Mouse (Mus musculus): ENCODE measurements around the gene Enho. TPM values are rescaled to one million over a fixed set of nuclear protein-coding genes. Genes with fewer than 3 reads are reported as not detected.

The Enho gene
- polyA plus RNA-seq, 1 experiment from 2014 or later = 115 TPM

DNA sequence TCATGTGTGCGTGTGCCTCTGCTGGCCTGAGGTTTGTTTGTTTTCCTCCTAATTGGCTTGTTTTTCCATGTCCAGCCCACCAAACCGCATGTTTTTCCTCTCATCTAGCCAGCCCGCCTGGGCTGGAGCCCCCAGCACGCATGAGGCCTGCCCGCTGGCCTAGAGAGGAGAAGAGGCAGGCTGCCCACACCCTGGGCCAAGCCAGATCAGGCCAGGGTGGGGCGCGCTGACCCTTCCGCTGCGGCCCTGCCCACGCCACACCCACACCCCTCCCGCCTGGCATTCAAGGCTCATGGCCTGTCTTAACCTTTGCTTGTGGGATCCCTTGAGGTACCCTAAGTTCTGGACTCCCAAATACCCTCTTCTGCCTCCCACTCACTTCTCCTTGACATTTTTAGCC is 26.5 kb upstream of the Enho start:
- 85% methylated on average over 11 of the region's 11 CpGs for WGBS
- Histone ChIP-seq H3K4me1 (ENCODE audit: control insufficient read depth, insufficient read depth, low read depth, low read length) (peaks cover 22% of the 10 kb centered on the region), H3K4me3 (ENCODE audit: low read length) (no peak overlapping the region), H3K4me2 (ENCODE audit: low read length) (no peak overlapping the region), H3K9ac (ENCODE audit: low read depth, low read length) (no peak overlapping the region), H3K27ac (ENCODE audit: low read depth, low read length) (no peak overlapping the region), H3K9me3 (ENCODE audit: control insufficient read depth, low read length) (no peaks in the 10 kb centered on the region), H3K27me3 (replicated peaks; ENCODE audit: control insufficient read depth, insufficient read depth, low read length) (no peaks in the 10 kb centered on the region), H3K36me3 (ENCODE audit: control insufficient read depth, insufficient read depth, low read length) (no peaks in the 10 kb centered on the region)
- ATAC-seq = no peak

DNA sequence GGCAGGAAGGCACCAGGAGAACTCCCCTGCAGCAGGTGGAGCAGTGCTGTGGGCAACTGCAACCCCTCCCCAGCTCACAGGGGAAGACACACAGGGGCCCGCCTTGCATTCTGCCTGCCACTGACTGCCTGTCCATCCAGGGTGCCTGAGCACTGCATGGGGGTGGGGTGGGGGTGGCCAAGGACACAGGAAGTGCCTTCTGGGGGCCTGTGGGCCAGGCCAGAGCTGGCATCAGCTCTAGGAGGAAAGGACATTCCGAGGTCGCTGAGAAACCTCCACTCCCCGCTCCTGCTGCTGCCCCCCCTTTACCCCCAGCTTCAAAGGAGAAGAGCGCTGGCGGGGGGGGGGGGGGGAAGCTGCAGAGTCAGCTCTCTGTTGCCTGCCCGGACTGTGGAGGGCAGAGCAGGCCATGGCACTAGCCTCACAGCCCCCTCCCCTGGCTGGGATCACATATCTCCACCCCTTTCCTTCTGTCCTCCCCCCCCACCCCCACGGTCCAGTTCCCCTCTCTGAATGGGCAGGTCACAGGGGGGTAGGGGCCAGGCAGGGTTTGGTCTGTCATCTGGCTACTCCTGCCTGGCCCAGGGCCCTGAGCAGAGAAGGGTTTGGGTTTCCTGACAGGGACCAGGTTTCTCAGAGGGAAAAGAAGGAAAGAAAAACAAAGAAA is 25.0 kb upstream of the Enho start:
- Histone ChIP-seq H3K9me3 (ENCODE audit: control insufficient read depth, low read length) (no peaks in the 10 kb centered on the region), H3K9ac (ENCODE audit: low read depth, low read length) (peak overlapping the region; percentile 41), H3K27ac (ENCODE audit: low read depth, low read length) (no peak overlapping the region), H3K27me3 (replicated peaks; ENCODE audit: control insufficient read depth, insufficient read depth, low read length) (no peaks in the 10 kb centered on the region), H3K36me3 (ENCODE audit: control insufficient read depth, insufficient read depth, low read length) (no peaks in the 10 kb centered on the region), H3K4me2 (ENCODE audit: low read length) (no peak overlapping the region), H3K4me1 (ENCODE audit: control insufficient read depth, insufficient read depth, low read depth, low read length) (peaks cover 21% of the 10 kb centered on the region), H3K4me3 (ENCODE audit: low read length) (no peak overlapping the region)
- no peak for ATAC-seq
- WGBS = 8% methylated on average over 3 of the region's 8 CpGs

GRCm38 (mm10) chr4:41664533-41664932 is 24.4 kb upstream of the Enho start:
- Histone ChIP-seq H3K9me3 (ENCODE audit: control insufficient read depth, low read length) (no peaks in the 10 kb centered on the region), H3K4me1 (ENCODE audit: control insufficient read depth, insufficient read depth, low read depth, low read length) (peaks cover 21% of the 10 kb centered on the region), H3K9ac (ENCODE audit: low read depth, low read length) (no peak overlapping the region), H3K27ac (ENCODE audit: low read depth, low read length) (no peak overlapping the region), H3K36me3 (ENCODE audit: control insufficient read depth, insufficient read depth, low read length) (no peaks in the 10 kb centered on the region), H3K4me2 (ENCODE audit: low read length) (no peak overlapping the region), H3K27me3 (replicated peaks; ENCODE audit: control insufficient read depth, insufficient read depth, low read length) (no peaks in the 10 kb centered on the region), H3K4me3 (ENCODE audit: low read length) (no peak overlapping the region)
- no peak for ATAC-seq
- 53% methylated on average over 7 of the region's 7 CpGs for WGBS

- WGBS = 31% methylated on average over 9 of the region's 9 CpGs
- Histone ChIP-seq H3K27ac (ENCODE audit: low read depth, low read length) (no peak overlapping the region), H3K9me3 (ENCODE audit: control insufficient read depth, low read length) (no peaks in the 10 kb centered on the region), H3K4me3 (ENCODE audit: low read length) (no peak overlapping the region), H3K4me2 (ENCODE audit: low read length) (no peak overlapping the region), H3K36me3 (ENCODE audit: control insufficient read depth, insufficient read depth, low read length) (no peaks in the 10 kb centered on the region), H3K9ac (ENCODE audit: low read depth, low read length) (no peak overlapping the region; the same call in 1 of the 2 replicates), H3K4me1 (ENCODE audit: control insufficient read depth, insufficient read depth, low read depth, low read length) (peaks cover 24% of the 10 kb centered on the region), H3K27me3 (replicated peaks; ENCODE audit: control insufficient read depth, insufficient read depth, low read length) (no peaks in the 10 kb centered on the region)
- no peak for ATAC-seq
Measured at GRCm38 (mm10) chr4:41663614-41664013, 23.5 kb upstream of the Enho start.

DNA sequence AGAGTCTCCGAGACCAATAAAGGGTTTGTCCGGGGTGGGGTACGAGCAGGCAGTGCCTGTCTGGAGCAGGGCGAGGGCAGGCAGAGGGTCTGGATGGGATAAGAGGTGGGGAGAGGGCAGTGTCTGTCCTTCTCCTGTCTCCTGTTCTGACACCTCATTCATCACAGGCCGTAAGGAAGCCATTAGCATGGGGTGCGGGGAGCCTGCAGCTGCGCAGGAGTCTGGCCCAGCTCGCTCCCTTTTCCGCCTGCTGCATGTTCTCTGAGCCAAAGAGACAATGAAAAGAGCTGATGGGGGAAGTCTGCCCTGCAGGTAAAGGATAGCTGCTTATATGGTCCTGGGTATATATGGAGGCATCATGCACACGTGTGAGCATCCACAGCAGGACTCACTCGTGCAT is 22.6 kb upstream of the Enho start:
- no peaks in the 10 kb centered on the region for H3K27me3 ChIP-seq (replicated peaks; ENCODE audit: control insufficient read depth, insufficient read depth, low read length)
- H3K4me1 ChIP-seq (ENCODE audit: control insufficient read depth, insufficient read depth, low read depth, low read length) = peaks cover 24% of the 10 kb centered on the region
- no peak overlapping the region for H3K4me2 ChIP-seq (ENCODE audit: low read length)
- WGBS = 50% methylated on average over 11 of the region's 11 CpGs
- H3K4me3 ChIP-seq (ENCODE audit: low read length) = no peak overlapping the region
- no peaks in the 10 kb centered on the region for H3K36me3 ChIP-seq (ENCODE audit: control insufficient read depth, insufficient read depth, low read length)
- no peak overlapping the region for H3K9ac ChIP-seq (ENCODE audit: low read depth, low read length)
- no peak for ATAC-seq
- H3K9me3 ChIP-seq (ENCODE audit: control insufficient read depth, low read length) = no peaks in the 10 kb centered on the region
- no peak overlapping the region for H3K27ac ChIP-seq (ENCODE audit: low read depth, low read length)

- Histone ChIP-seq H3K4me3 (ENCODE audit: low read length) (no peak overlapping the region), H3K36me3 (ENCODE audit: control insufficient read depth, insufficient read depth, low read length) (no peaks in the 10 kb centered on the region), H3K9me3 (ENCODE audit: control insufficient read depth, low read length) (no peaks in the 10 kb centered on the region), H3K27me3 (replicated peaks; ENCODE audit: control insufficient read depth, insufficient read depth, low read length) (no peaks in the 10 kb centered on the region), H3K4me2 (ENCODE audit: low read length) (no peak overlapping the region), H3K4me1 (ENCODE audit: control insufficient read depth, insufficient read depth, low read depth, low read length) (peaks cover 24% of the 10 kb centered on the region), H3K9ac (ENCODE audit: low read depth, low read length) (no peak overlapping the region), H3K27ac (ENCODE audit: low read depth, low read length) (no peak overlapping the region)
- peak; percentile 6; the same call in 1 of the 2 replicates for ATAC-seq
- WGBS = 19% methylated on average over 11 of the region's 11 CpGs
Measured at GRCm38 (mm10) chr4:41660851-41661430, 20.8 kb upstream of the Enho start.

DNA sequence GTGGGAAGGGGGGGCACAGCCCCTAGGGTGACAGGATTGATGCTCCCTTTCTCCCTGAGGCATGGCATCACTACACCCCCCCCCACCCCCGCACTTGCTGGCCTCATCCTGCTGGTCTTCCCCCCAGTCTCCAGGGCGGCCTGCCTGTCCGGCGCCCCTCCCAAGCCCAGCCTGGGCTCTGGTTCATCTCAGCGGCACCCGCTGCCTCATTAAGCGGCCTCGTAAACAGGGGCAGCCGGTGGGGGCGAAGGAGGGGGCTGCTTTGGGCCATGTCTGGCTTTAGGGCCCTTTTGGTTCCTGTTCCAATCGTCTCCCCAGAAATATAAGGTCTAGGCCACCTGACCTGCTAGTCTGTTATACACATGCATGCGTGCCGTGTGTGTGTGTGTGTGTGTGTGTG is 19.4 kb upstream of the Enho start:
- Histone ChIP-seq H3K4me2 (ENCODE audit: low read length) (no peak overlapping the region), H3K36me3 (ENCODE audit: control insufficient read depth, insufficient read depth, low read length) (no peaks in the 10 kb centered on the region), H3K9ac (ENCODE audit: low read depth, low read length) (no peak overlapping the region), H3K9me3 (ENCODE audit: control insufficient read depth, low read length) (no peaks in the 10 kb centered on the region), H3K27me3 (replicated peaks; ENCODE audit: control insufficient read depth, insufficient read depth, low read length) (no peaks in the 10 kb centered on the region), H3K27ac (ENCODE audit: low read depth, low read length) (no peak overlapping the region), H3K4me1 (ENCODE audit: control insufficient read depth, insufficient read depth, low read depth, low read length) (peaks cover 16% of the 10 kb centered on the region), H3K4me3 (ENCODE audit: low read length) (no peak overlapping the region)
- WGBS = 55% methylated on average over 12 of the region's 13 CpGs
- no peak for ATAC-seq

DNA sequence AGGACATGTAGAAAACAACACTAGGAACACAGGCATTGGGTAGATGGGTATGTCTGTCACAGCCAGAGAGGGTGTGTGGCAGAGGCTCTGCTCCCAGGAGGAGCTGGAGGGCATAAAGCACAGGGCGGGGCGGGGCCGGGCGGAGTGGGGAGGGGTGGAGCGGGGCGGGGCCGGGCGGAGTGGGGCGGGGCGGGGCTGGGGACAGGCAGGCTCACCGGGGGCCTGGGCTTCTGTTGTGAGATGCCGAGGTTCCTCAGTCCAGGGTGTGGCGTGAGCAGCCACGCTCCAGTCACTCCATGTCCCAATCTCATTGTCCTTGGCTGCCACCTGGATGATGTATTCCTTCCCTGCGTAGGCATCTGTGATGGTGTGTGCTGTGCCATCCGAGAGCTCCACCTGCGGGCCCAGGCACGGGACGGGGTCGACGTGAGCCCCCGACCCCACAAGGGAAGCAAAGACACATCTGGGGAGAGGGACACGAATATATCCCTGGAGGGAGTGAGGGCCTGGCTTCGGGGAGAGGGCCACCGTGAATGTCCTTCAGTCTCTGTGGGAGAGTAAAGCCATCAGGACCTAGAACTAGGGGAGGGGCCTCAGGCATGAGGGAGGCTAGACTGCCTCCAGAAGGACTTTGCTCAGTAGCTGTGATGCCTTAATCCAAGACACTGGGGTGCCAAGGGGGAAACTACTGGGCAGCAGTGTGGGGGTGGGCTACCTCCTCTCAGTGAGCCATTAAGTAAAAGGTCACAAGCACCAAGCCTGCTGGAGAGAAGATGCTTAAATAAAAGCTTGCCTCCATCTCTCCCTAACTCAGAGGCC is 18.7 kb upstream of the Enho start:
- 37% methylated on average over 13 of the region's 25 CpGs for WGBS
- ATAC-seq = no peak

GRCm38 (mm10) chr4:41655525-41655924 is 15.4 kb upstream of the Enho start:
- no peak overlapping the region for H3K4me2 ChIP-seq (ENCODE audit: low read length)
- no peak overlapping the region for H3K27ac ChIP-seq (ENCODE audit: low read depth, low read length)
- H3K27me3 ChIP-seq (replicated peaks; ENCODE audit: control insufficient read depth, insufficient read depth, low read length) = no peaks in the 10 kb centered on the region
- 92% methylated on average over 2 of the region's 2 CpGs for WGBS
- no peak overlapping the region for H3K9ac ChIP-seq (ENCODE audit: low read depth, low read length)
- 0 out of 2 replicates have a peak, but pooled peaks cover 3% of the 10 kb centered on the region for H3K4me1 ChIP-seq (ENCODE audit: control insufficient read depth, insufficient read depth, low read depth, low read length)
- H3K36me3 ChIP-seq (ENCODE audit: control insufficient read depth, insufficient read depth, low read length) = no peaks in the 10 kb centered on the region
- no peaks in the 10 kb centered on the region for H3K9me3 ChIP-seq (ENCODE audit: control insufficient read depth, low read length)
- no peak for ATAC-seq
- no peak overlapping the region for H3K4me3 ChIP-seq (ENCODE audit: low read length)

More for the DNA sequence above, 18.7 kb upstream of the Enho start:
- H3K9me3 ChIP-seq (ENCODE audit: control insufficient read depth, low read length) = no peaks in the 10 kb centered on the region
- H3K27ac ChIP-seq (ENCODE audit: low read depth, low read length) = no peak overlapping the region
- no peaks in the 10 kb centered on the region for H3K36me3 ChIP-seq (ENCODE audit: control insufficient read depth, insufficient read depth, low read length)
- H3K27me3 ChIP-seq (replicated peaks; ENCODE audit: control insufficient read depth, insufficient read depth, low read length) = no peaks in the 10 kb centered on the region
- H3K9ac ChIP-seq (ENCODE audit: low read depth, low read length) = no peak overlapping the region
- no peak overlapping the region for H3K4me3 ChIP-seq (ENCODE audit: low read length)
- no peak overlapping the region for H3K4me2 ChIP-seq (ENCODE audit: low read length)
- peaks cover 15% of the 10 kb centered on the region for H3K4me1 ChIP-seq (ENCODE audit: control insufficient read depth, insufficient read depth, low read depth, low read length)

Data from hindbrain, embryonic 16.5 days (tissue).